Mouse (Mus musculus): Measurements from ENCODE around the gene Igf1r. TPM values are rescaled to one million over a fixed set of nuclear protein-coding genes. Genes with fewer than 3 reads are reported as not detected.
A peak's percentile ranks its signal among the peaks of the same experiment; 100 is the strongest.
"Not testable (repeated sequence)": the region's sequence is repeated elsewhere in the genome, so short reads cannot be mapped to it uniquely, and the experiment has no call there.

The Igf1r gene
- polyA plus RNA-seq, 1 experiment from 2014 or later: 15.9 TPM

- no peak for TF ChIP-seq CTCF (IDR thresholded peaks at IDR 0.05)
- no peak for TF ChIP-seq EP300 (IDR thresholded peaks at IDR 0.05)
- no peaks in the 10 kb centered on the region for H3K36me3 ChIP-seq (ENCODE audit: insufficient read depth, low read length)
- H3K4me1 ChIP-seq (ENCODE audit: insufficient read depth, low read depth, low read length): no peaks in the 10 kb centered on the region; the same call in 1 of the 2 replicates
- no peaks in the 10 kb centered on the region for H3K27me3 ChIP-seq (replicated peaks; ENCODE audit: insufficient read depth, low read length)
- no peak overlapping the region for H3K9ac ChIP-seq (replicated peaks; ENCODE audit: low read depth)
- H3K4me3 ChIP-seq (ENCODE audit: low read depth, low read length): no peak overlapping the region
- no peaks in the 10 kb centered on the region for H3K9me3 ChIP-seq (ENCODE audit: low read length)
- DNase-seq (ENCODE audit: low spot score): no peak
- 73% methylated on average over 2 of the region's 2 CpGs for WGBS
- H3K27ac ChIP-seq (ENCODE audit: low read length): no peak overlapping the region
- ATAC-seq: no peak
- no peak overlapping the region for H3K4me2 ChIP-seq (replicated peaks; ENCODE audit: low read depth, low read length)
Measured at GRCm38 (mm10) chr7:68274218-68274617, 321.6 kb downstream of the Igf1r start.

- H3K4me2 ChIP-seq (replicated peaks; ENCODE audit: low read depth, low read length): no peak overlapping the region
- H3K27ac ChIP-seq (ENCODE audit: low read length): no peak overlapping the region
- no peaks in the 10 kb centered on the region; the same call in 1 of the 2 replicates for H3K4me1 ChIP-seq (ENCODE audit: insufficient read depth, low read depth, low read length)
- H3K4me3 ChIP-seq (ENCODE audit: low read depth, low read length): no peak overlapping the region
- TF ChIP-seq CTCF (IDR thresholded peaks at IDR 0.05) (no peak), EP300 (IDR thresholded peaks at IDR 0.05) (no peak)
- 55% methylated on average over 9 of the region's 9 CpGs for WGBS
- DNase-seq (ENCODE audit: low spot score): no peak
- no peaks in the 10 kb centered on the region for H3K27me3 ChIP-seq (replicated peaks; ENCODE audit: insufficient read depth, low read length)
- no peaks in the 10 kb centered on the region for H3K36me3 ChIP-seq (ENCODE audit: insufficient read depth, low read length)
- no peak for ATAC-seq
- no peak overlapping the region for H3K9ac ChIP-seq (replicated peaks; ENCODE audit: low read depth)
- H3K9me3 ChIP-seq (ENCODE audit: low read length): no peaks in the 10 kb centered on the region
Measured at GRCm38 (mm10) chr7:68274951-68275350, 322.3 kb downstream of the Igf1r start.

- peak overlapping the region; percentile 87 for H3K4me2 ChIP-seq (replicated peaks; ENCODE audit: low read depth, low read length)
- 61% methylated on average over 9 of the region's 9 CpGs for WGBS
- not testable (repeated sequence) for H3K4me1 ChIP-seq (ENCODE audit: insufficient read depth, low read depth, low read length); H3K27ac ChIP-seq (ENCODE audit: low read length); H3K9me3 ChIP-seq (ENCODE audit: low read length); DNase-seq (ENCODE audit: low spot score); H3K27me3 ChIP-seq (replicated peaks; ENCODE audit: insufficient read depth, low read length); ATAC-seq; H3K36me3 ChIP-seq (ENCODE audit: insufficient read depth, low read length)
- H3K9ac ChIP-seq (replicated peaks; ENCODE audit: low read depth): peak overlapping the region; percentile 32; the same call in 1 of the 2 replicates
- peak overlapping the region; percentile 39 for H3K4me3 ChIP-seq (ENCODE audit: low read depth, low read length)
Measured at GRCm38 (mm10) chr7:68275445-68275837, 322.8 kb downstream of the Igf1r start.

- TF ChIP-seq CTCF (IDR thresholded peaks at IDR 0.05) (no peak), EP300 (IDR thresholded peaks at IDR 0.05) (no peak)
- WGBS: 7% methylated on average over 35 of the region's 36 CpGs
- Histone ChIP-seq H3K4me3 (ENCODE audit: low read depth, low read length) (peak overlapping the region; percentile 39), H3K4me1 (ENCODE audit: insufficient read depth, low read depth, low read length) (no peaks in the 10 kb centered on the region; the same call in 1 of the 2 replicates), H3K9me3 (ENCODE audit: low read length) (no peaks in the 10 kb centered on the region), H3K36me3 (ENCODE audit: insufficient read depth, low read length) (no peaks in the 10 kb centered on the region), H3K27ac (ENCODE audit: low read length) (no peak overlapping the region), H3K9ac (replicated peaks; ENCODE audit: low read depth) (peak overlapping the region; percentile 32; the same call in 1 of the 2 replicates), H3K27me3 (replicated peaks; ENCODE audit: insufficient read depth, low read length) (no peaks in the 10 kb centered on the region), H3K4me2 (replicated peaks; ENCODE audit: low read depth, low read length) (peak overlapping the region; percentile 87)
- peak; percentile 47 for ATAC-seq
- DNase-seq (ENCODE audit: low spot score): peak; percentile 18
Measured at GRCm38 (mm10) chr7:68275838-68276731, 323.5 kb downstream of the Igf1r start.

GRCm38 (mm10) chr7:68277054-68277896 is 324.6 kb downstream of the Igf1r start:
- 59% methylated on average over 11 of the region's 11 CpGs for WGBS
- H3K4me3 ChIP-seq (ENCODE audit: low read depth, low read length): no peak overlapping the region
- DNase-seq (ENCODE audit: low spot score) (peak; percentile 17), ATAC-seq (no peak)
- H3K4me1 ChIP-seq (ENCODE audit: insufficient read depth, low read depth, low read length): no peaks in the 10 kb centered on the region; the same call in 1 of the 2 replicates
- no peak overlapping the region for H3K4me2 ChIP-seq (replicated peaks; ENCODE audit: low read depth, low read length)
- H3K27ac ChIP-seq (ENCODE audit: low read length): no peak overlapping the region
- no peak overlapping the region for H3K9ac ChIP-seq (replicated peaks; ENCODE audit: low read depth)
- no peaks in the 10 kb centered on the region for H3K27me3 ChIP-seq (replicated peaks; ENCODE audit: insufficient read depth, low read length)
- no peaks in the 10 kb centered on the region for H3K36me3 ChIP-seq (ENCODE audit: insufficient read depth, low read length)
- TF ChIP-seq EP300 (IDR thresholded peaks at IDR 0.05): no peak
- no peak for TF ChIP-seq CTCF (IDR thresholded peaks at IDR 0.05)
- H3K9me3 ChIP-seq (ENCODE audit: low read length): no peaks in the 10 kb centered on the region

- Histone ChIP-seq H3K4me2 (replicated peaks; ENCODE audit: low read depth, low read length) (no peak overlapping the region), H3K27ac (ENCODE audit: low read length) (no peak overlapping the region), H3K36me3 (ENCODE audit: insufficient read depth, low read length) (no peaks in the 10 kb centered on the region), H3K27me3 (replicated peaks; ENCODE audit: insufficient read depth, low read length) (no peaks in the 10 kb centered on the region), H3K4me1 (ENCODE audit: insufficient read depth, low read depth, low read length) (no peaks in the 10 kb centered on the region; the same call in 1 of the 2 replicates), H3K9me3 (ENCODE audit: low read length) (no peaks in the 10 kb centered on the region), H3K4me3 (ENCODE audit: low read depth, low read length) (no peak overlapping the region), H3K9ac (replicated peaks; ENCODE audit: low read depth) (no peak overlapping the region)
- TF ChIP-seq EP300 (IDR thresholded peaks at IDR 0.05) (no peak), CTCF (IDR thresholded peaks at IDR 0.05) (no peak)
- 80% methylated on average over 4 of the region's 4 CpGs for WGBS
- ATAC-seq (no peak), DNase-seq (ENCODE audit: low spot score) (no peak)
Measured at GRCm38 (mm10) chr7:68277897-68278270, 325.3 kb downstream of the Igf1r start.
